Comparison of ENCODE assay signal across 17 mouse cellular contexts in the genomic region with DNA sequence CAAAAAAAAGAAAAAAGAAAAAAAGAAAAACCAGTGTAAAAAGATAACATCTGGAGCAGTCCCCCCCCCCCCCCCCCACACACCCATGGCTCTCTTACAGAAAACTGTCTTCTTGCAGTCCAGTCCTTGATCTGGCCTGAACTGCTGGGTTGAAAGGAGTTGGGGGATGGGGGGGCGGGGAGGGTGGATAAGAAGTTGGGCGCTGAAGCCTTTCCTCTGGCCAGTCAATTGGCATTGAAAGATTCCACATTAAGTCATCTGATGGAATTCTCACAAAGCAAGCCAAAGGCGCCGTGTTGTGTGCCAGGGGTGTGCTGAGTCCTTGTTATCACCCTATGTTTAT. TPM values are rescaled to one million over a fixed set of nuclear protein-coding genes. Genes with fewer than 3 reads are reported as not detected.
DNase-seq lines count a peak whose midpoint lies in the region; ATAC-seq and TF ChIP-seq lines count a peak whose summit lies in the region.
"Had no signal": no experiment of that assay in that cellular context is flagged by ENCODE, and none has a peak within 500 bp of the region (broad histone marks: within the 10 kb centered on the region; RNA-seq: fewer than 3 reads in every experiment).

No protein-coding gene starts in this region.

- TF ChIP-seq EP300 in liver, postnatal 0 days (IDR thresholded peaks at IDR 0.05; ENCODE audit: low read depth) = no peak
- TF ChIP-seq EP300 in ES-Bruce4 (IDR thresholded peaks at IDR 0.05; ENCODE audit: insufficient read depth, low read depth, low read length) = 0 out of 2 replicates have a peak, but pooled peaks have one; percentile 32

- peak overlapping the region; percentile 7; the same call in 1 of the 2 replicates for H3K27ac ChIP-seq in heart, embryonic 11.5 days (ENCODE audit: low read depth, low read length)
- H3K27ac ChIP-seq in liver, postnatal 0 days (ENCODE audit: low read depth) = no peak overlapping the region
- no peak overlapping the region for H3K27ac ChIP-seq in liver, embryonic 12.5 days
- H3K27ac ChIP-seq in ES-Bruce4 (ENCODE audit: insufficient read depth, low read length) = peak overlapping the region; percentile 97
- H3K27ac ChIP-seq: heart, adult 2 months; limb, embryonic 15.5 days; neural tube, embryonic 13.5 days had no signal

- no peaks in the 10 kb centered on the region for H3K36me3 ChIP-seq in heart, embryonic 11.5 days (ENCODE audit: control insufficient read depth, insufficient read depth, low read length)
- no peaks in the 10 kb centered on the region for H3K36me3 ChIP-seq in liver, postnatal 0 days (replicated peaks; ENCODE audit: insufficient read depth, low read length)
- no peaks in the 10 kb centered on the region for H3K36me3 ChIP-seq in liver, embryonic 12.5 days
- peaks cover 11% of the 10 kb centered on the region; the same call in 1 of the 2 replicates for H3K36me3 ChIP-seq in E14TG2a.4 (ENCODE audit: insufficient read depth, low read length)
- H3K36me3 ChIP-seq in ES-Bruce4 (ENCODE audit: control insufficient read depth, insufficient read depth, low read length, poor library complexity, severe bottlenecking) = no peaks in the 10 kb centered on the region
- H3K36me3 ChIP-seq: limb, embryonic 15.5 days; neural tube, embryonic 13.5 days had no signal

- no peaks in the 10 kb centered on the region for H3K9me3 ChIP-seq in heart, embryonic 11.5 days (replicated peaks; ENCODE audit: control insufficient read depth, low read length)
- no peaks in the 10 kb centered on the region for H3K9me3 ChIP-seq in liver, postnatal 0 days (ENCODE audit: low read length)
- no peaks in the 10 kb centered on the region for H3K9me3 ChIP-seq in liver, embryonic 12.5 days (replicated peaks)
- H3K9me3 ChIP-seq in E14TG2a.4 (ENCODE audit: low read length) (no peaks in the 10 kb centered on the region), ES-Bruce4 (replicated peaks; ENCODE audit: control insufficient read depth, insufficient read depth, low read length, poor library complexity, severe bottlenecking) (no peaks in the 10 kb centered on the region)
- H3K9me3 ChIP-seq: limb, embryonic 15.5 days; neural tube, embryonic 13.5 days had no signal

- DNase-seq in heart, postnatal 25 days (ENCODE audit: low spot score) = no peak
- DNase-seq in liver, postnatal 0 days = no peak
- DNase-seq in natural killer cell, adult 2 months (ENCODE audit: low spot score in 2 of 2) = no peak
- DNase-seq: cerebellum, adult 11 months; cerebellum, postnatal 25 days; right cerebral cortex, postnatal 25 days; thymus, postnatal 25 days had no signal

- no peak for TF ChIP-seq POLR2A in ES-Bruce4 (IDR thresholded peaks at IDR 0.05; ENCODE audit: insufficient read depth, low read length)

- no peak overlapping the region for H3K9ac ChIP-seq in heart, embryonic 11.5 days (ENCODE audit: low read depth, low read length)
- H3K9ac ChIP-seq in liver, postnatal 0 days (replicated peaks) = no peak overlapping the region
- no peak overlapping the region for H3K9ac ChIP-seq in liver, embryonic 12.5 days
- peak overlapping the region; percentile 45 for H3K9ac ChIP-seq in ES-Bruce4 (ENCODE audit: low read depth, poor library complexity, severe bottlenecking)
- H3K9ac ChIP-seq: limb, embryonic 15.5 days; neural tube, embryonic 13.5 days had no signal

- 0 out of 2 replicates have a peak, but pooled peaks cover 5% of the 10 kb centered on the region for H3K4me1 ChIP-seq in heart, embryonic 11.5 days (ENCODE audit: control insufficient read depth, insufficient read depth, low read length)
- H3K4me1 ChIP-seq in liver, postnatal 0 days (ENCODE audit: insufficient read depth) = peaks cover 9% of the 10 kb centered on the region
- H3K4me1 ChIP-seq in liver, embryonic 12.5 days = peaks cover 16% of the 10 kb centered on the region
- H3K4me1 ChIP-seq in E14TG2a.4 (replicated peaks; ENCODE audit: low read depth, low read length) (peaks cover 65% of the 10 kb centered on the region), ES-Bruce4 (ENCODE audit: control insufficient read depth, insufficient read depth, low read length) (peaks cover 6% of the 10 kb centered on the region)

- peak overlapping the region; percentile 2; the same call in 1 of the 2 replicates for H3K4me2 ChIP-seq in heart, embryonic 11.5 days
- H3K4me2 ChIP-seq in liver, postnatal 0 days (ENCODE audit: low read depth, low read length) = peak overlapping the region; percentile 38; the same call in 1 of the 2 replicates
- no peak overlapping the region for H3K4me2 ChIP-seq in liver, embryonic 12.5 days
- H3K4me2 ChIP-seq: limb, embryonic 15.5 days; neural tube, embryonic 13.5 days had no signal

- H3K27me3 ChIP-seq in heart, embryonic 11.5 days (ENCODE audit: control insufficient read depth, insufficient read depth, low read length) = no peaks in the 10 kb centered on the region
- H3K27me3 ChIP-seq in liver, postnatal 0 days (ENCODE audit: insufficient read depth, low read length) = no peaks in the 10 kb centered on the region
- H3K27me3 ChIP-seq in liver, embryonic 12.5 days (replicated peaks) = no peaks in the 10 kb centered on the region
- H3K27me3 ChIP-seq in E14TG2a.4 (ENCODE audit: insufficient read depth, low read length) (no peaks in the 10 kb centered on the region), ES-Bruce4 (ENCODE audit: control insufficient read depth, insufficient read depth, low read length, poor library complexity, severe bottlenecking) (no peaks in the 10 kb centered on the region)
- H3K27me3 ChIP-seq: limb, embryonic 15.5 days; neural tube, embryonic 13.5 days had no signal

- ATAC-seq in heart, embryonic 11.5 days (replicated peaks; ENCODE audit: insufficient number of reproducible peaks, low FRiP score, low TSS enrichment) = no peak
- ATAC-seq in liver, postnatal 0 days = no peak
- no peak for ATAC-seq in liver, embryonic 12.5 days
- ATAC-seq: CD4-positive, CD25-positive, alpha-beta regulatory T cell, adult 4 months; inflammation-experienced regulatory T-cells, adult 6 months had no signal

- 39% methylated on average over 4 of the region's 4 CpGs for WGBS in heart, embryonic 11.5 days (ENCODE audit: insufficient replicate concordance)
- WGBS in liver, postnatal 0 days (ENCODE audit: insufficient replicate concordance) = 61% methylated on average over 4 of the region's 4 CpGs
- 48% methylated on average over 4 of the region's 4 CpGs for WGBS in liver, embryonic 12.5 days (ENCODE audit: insufficient replicate concordance)

- TF ChIP-seq CTCF in liver, postnatal 0 days (IDR thresholded peaks at IDR 0.05; ENCODE audit: low read depth) = no peak
- TF ChIP-seq CTCF in E14TG2a.4 (conservative IDR thresholded peaks at IDR 0.05; ENCODE audit: low read length) = no peak
- TF ChIP-seq CTCF in ES-Bruce4 (IDR thresholded peaks at IDR 0.05; ENCODE audit: low read depth, low read length) = no peak

- H3K4me3 ChIP-seq in heart, embryonic 11.5 days (ENCODE audit: low read depth, low read length) = no peak overlapping the region
- no peak overlapping the region for H3K4me3 ChIP-seq in liver, postnatal 0 days (ENCODE audit: low read depth, low read length)
- H3K4me3 ChIP-seq in liver, embryonic 12.5 days = no peak overlapping the region
- H3K4me3 ChIP-seq in E14TG2a.4 (replicated peaks; ENCODE audit: low read length) = peak overlapping the region; percentile 65
- no peak overlapping the region for H3K4me3 ChIP-seq in ES-Bruce4 (ENCODE audit: low read depth, low read length)
- H3K4me3 ChIP-seq: erythroblast, embryonic 14.5 days; heart, adult 2 months; limb, embryonic 15.5 days; neural tube, embryonic 13.5 days had no signal

- intact Hi-C loops in heart, postnatal 25 days (cut with DNase I) = no loop called here

RNA-seq across cellular contexts. Expression of a gene that starts 39.0 kb away (rescaled TPM):
- 35.5 and 36.4 TPM in 2 replicates for polyA plus RNA-seq in heart, embryonic 11.5 days (2014; fragmentation: Nextera tagmentation; extraction: Ambion mirVana)
- total RNA-seq in heart, postnatal 25 days (2021) = 10 to 100 TPM; 19.6 to 22.0 TPM
- polyA plus RNA-seq in liver, postnatal 0 days (2015; fragmentation: Nextera tagmentation; extraction: Ambion mirVana) = 59.9 and 64.7 TPM in 2 replicates
- 61.4 and 71.0 TPM in 2 replicates for polyA plus RNA-seq in liver, embryonic 12.5 days (2016; fragmentation: Nextera tagmentation; extraction: Ambion mirVana)
- 23.7 and 26.5 TPM in 2 replicates for polyA plus RNA-seq in ES-Bruce4 (2011; ENCODE audit: insufficient read depth, insufficient read length, low read depth, missing spikeins)

Comparison
In these comparisons a context has a peak if more than half of its experiments do, and no peak if none do; other contexts are left out.
1. H3K27ac ChIP-seq: peak in heart, embryonic 11.5 days (single experiment) and ES-Bruce4 (single experiment); none in liver, postnatal 0 days (single experiment) and liver, embryonic 12.5 days (single experiment).